Mouse (Mus musculus) adrenal gland, postnatal 10 days (tissue): ENCODE measurements around the gene Apc2. TPM values are rescaled to one million over a fixed set of nuclear protein-coding genes. Genes with fewer than 3 reads are reported as not detected.
"Not testable (repeated sequence)": the region's sequence is repeated elsewhere in the genome, so short reads cannot be mapped to it uniquely, and the experiment has no call there.

Experiments used
- DNase-seq: peaks from one replicate; pipeline ENCODE4 v3.0.0; 2021; ENCODE audit warnings: mixed read lengths
- long read RNA-seq, 2 experiments: library from polyadenylated mRNA; stranded (forward); transcript quantifications; one replicate each; pipeline ENCODE4 v2.0.0; 2021
- total RNA-seq, 2 experiments: library from RNA; stranded (reverse); gene quantifications; 2 replicates each; pipeline ENCODE4 v1.2.3; 2021

The Apc2 gene
- 1 to 10 TPM; 2.7 to 5.6 TPM for total RNA-seq
- long read RNA-seq, experiment 1, partial matches to known transcripts: 0 of 4 reads
- long read RNA-seq, experiment 1, other reads (novel, unspliced or antisense): 4 of 4 reads
- long read RNA-seq, experiment 2: 0 reads

DNA sequence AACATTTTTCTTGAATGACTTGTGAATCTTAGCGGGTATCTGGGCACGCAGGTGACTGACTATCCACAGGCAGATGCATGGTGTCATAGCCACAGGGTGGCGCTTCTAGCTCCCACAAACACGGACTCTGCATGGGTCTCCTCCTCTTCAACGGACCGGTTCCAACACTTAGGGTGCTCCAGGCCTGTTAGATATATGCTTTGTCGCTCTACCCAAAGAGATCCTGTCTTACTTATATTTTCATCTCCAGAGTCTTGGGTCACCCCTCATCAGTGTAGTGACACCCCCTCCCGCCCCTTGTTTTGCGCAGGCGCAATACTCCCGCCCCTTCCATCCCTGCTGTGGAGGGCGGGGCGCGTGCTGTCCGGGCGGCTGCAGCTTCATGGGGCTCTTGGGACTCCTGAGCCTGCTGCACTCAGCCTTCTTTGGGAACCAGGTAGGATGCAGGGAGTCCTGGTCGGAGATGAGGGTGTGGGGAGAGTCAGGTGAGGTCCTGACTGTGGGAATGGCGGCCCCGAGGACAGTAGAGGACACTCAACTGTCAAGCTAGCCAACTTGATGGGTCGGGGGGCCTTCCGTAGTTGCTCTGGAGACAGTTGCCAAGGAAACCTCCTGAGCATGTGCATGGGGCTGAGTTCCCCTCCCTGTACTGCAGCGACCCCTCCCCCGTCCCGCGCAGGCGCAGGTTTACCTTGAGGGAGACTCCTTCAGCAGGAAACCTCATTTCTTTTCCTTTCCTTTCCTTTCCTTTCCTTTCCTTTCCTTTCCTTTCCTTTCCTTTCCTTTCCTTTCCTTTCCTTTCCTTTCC is at the start of gene Apc2:
TSS of gene Apc2 (plus strand) at position 360 of the 808 bp plus-strand sequence.
- DNase-seq: peak; percentile 76

DNA sequence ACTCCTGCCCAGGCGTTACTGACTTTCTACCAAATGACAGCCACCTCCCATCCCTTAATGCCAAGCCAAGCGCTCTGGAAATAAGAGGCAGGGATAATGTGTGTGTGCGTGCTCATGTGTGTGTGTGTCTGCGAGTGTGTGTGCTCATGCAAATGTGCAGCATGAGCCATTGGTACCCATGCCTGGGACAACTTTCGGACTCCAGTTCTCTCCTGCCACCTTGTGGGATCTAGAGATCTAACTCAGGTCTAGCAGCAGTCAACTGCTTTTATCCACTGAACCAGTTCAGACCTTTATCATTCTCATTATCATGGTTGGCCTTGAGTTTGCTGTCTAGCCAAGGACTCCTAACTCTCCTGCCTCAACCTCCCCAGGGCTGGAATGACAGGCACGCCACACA is 47.9 kb upstream of the Apc2 start:
- DNase-seq: no peak

DNA sequence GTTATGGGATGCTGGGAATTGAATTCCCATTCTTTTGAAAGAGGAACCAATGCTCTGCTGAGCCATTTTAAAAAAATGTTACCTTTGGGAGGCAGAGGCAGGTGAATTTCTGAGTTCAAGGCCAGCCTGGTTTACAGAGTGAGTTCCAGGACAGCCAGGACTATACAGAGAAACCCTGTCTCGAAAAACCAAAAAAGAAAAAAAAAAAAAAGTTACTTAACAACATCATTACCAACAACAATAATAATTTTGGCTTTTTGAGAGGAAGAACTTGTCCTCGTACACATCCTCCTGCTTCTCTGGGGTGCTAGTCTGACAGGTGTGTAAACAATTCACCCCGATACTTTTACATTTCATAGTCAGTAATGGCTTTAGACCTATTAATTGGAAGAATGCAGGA is 47.3 kb upstream of the Apc2 start:
- DNase-seq: not testable (repeated sequence)

DNA sequence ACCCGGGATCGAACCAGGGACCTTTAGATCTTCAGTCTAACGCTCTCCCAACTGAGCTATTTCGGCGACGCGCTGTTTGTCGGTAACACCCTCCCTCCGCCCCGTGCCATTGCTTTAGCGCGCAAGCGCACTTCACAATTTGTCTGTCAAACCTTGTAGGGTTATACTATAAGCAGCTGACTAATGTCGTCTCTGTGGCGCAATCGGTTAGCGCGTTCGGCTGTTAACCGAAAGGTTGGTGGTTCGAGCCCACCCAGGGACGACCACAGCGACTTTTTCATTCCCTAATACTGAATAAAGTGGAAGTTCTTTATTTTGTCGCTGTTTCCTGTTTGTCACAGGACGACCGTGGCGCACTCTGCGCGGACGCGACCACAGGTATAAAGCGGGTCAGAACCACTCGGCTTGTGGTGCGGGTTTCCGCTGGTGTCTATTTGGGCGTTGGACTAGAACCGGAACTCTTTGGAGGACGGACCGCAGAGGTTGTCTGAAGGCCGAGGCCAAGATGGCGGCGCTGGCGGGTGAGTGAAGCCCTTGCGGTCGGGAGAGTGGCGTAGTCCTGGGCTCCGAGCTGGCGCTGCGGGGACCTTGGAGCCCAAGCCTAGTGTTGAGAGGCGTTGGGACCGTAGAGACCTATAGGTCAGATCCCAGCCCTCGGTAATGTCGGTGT is 46.7 kb upstream of the Apc2 start, which contains the start of gene Ndufs7:
TSS of gene Ndufs7 (plus strand) at position 151 of the 670 bp plus-strand sequence.
- DNase-seq: peak; percentile 94

DNA sequence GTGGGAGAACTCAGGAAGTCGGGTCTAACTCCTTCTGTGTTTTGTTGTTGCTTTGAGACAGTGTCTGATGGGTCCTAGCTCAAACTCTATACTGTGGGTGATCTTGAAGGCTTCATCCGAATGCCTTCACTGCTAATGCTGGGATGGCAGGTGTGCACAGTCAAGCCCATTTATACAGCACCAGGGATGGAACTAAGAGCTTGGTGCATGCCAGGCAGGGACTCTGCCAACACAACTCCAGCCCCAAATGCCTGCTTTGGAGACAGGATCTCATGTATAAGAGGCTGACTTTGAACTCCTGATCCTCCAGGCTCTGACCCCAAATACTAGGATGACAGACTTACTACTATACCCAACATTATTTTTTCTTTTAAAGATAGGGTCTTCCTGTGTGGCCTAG is 45.7 kb upstream of the Apc2 start:
- DNase-seq: no peak

DNA sequence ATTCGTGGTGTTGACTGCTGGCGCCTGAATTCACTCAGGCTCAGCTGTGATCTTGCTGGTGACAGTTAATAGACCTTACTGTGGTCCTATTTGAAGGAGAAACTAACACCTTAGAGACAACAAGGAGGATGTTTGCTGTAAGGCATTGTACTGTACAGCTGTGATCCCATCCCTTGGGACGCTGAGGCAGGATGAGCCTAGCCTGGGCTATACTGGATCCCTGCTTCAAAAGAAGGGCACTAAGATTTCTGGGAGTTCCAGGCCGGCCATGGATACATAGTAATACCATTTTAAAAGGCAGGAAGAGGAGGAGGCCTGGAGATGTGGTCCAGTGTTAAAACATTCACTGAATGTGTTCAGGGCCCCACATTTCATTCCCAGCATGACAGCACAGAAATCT is 45.2 kb upstream of the Apc2 start:
- no peak for DNase-seq

DNA sequence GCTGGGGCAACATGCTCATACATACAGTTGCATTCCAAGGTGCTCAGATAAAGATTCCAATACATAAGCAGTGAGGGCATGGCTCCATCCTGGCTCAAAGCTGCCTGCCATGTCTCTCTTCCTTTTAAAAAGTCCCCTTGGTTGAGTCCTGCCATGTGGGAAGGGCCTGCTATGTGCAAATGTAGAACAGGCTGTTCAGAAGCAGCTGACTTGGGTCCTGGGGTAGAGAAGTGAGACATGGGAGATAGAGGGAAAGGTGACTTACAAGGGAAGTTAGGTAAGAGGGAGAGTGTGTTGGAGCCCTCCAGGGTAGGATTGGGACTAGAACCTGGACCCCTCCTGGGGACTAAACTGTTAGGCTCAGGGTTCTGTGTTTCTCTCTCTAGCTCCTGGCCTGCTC is 43.8 kb upstream of the Apc2 start:
- no peak for DNase-seq

DNA sequence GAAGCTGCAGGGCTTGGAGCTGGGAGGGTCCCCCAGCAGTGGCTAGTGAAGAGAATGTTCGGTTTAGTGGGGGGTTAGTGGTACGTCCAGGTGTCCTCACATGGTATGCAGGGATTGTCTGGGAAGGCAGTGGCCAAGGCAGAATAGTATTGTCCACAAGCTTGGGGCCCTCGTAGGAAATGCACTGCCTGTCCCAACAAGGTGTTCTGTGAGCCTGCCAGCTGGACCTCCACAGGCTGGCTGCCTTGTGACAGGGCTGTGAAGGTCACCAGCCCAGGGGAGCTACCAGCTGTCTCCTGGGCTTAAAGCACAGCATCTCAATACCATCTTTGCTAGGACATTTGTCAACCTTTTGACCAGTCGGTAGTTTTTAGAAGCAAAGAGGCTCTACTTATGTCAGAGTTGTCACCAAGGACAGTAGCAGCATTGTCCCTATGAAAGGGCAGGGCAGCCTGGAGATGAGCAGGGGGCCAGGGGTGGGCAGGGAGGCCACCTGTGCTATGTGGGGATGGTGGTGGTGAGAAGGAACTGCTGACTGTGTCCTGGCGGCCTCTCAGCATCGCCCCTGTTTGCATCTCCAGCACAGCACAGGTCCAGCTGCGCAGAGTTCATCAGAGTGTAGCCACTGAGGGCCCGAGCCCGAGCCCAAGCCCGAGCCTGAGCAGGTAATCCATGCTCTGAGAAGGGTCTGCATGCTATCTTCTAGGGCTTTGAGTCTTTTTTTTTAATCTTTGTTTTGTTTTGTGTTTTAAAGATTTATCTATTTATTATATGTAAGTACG is 43.1 kb upstream of the Apc2 start:
- no peak for DNase-seq

DNA sequence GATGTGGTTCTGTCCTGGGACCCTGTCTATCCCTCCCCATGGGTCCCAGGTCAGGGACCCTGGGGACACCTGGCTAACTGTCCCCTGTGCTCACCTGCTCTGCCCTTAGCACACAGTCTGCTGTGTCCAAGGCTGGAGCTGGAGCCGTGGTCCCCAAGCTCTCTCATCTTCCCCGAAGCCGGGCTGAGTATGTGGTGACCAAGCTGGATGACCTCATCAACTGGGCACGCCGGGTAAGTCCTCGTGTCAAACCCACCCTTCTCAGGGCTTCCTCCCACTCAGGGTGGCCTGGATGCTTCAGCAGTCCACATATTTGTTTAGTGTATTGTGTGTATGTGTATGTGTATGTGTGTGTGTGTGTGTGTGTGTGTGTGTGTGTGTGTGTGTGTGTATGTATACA is 42.2 kb upstream of the Apc2 start:
- no peak for DNase-seq

DNA sequence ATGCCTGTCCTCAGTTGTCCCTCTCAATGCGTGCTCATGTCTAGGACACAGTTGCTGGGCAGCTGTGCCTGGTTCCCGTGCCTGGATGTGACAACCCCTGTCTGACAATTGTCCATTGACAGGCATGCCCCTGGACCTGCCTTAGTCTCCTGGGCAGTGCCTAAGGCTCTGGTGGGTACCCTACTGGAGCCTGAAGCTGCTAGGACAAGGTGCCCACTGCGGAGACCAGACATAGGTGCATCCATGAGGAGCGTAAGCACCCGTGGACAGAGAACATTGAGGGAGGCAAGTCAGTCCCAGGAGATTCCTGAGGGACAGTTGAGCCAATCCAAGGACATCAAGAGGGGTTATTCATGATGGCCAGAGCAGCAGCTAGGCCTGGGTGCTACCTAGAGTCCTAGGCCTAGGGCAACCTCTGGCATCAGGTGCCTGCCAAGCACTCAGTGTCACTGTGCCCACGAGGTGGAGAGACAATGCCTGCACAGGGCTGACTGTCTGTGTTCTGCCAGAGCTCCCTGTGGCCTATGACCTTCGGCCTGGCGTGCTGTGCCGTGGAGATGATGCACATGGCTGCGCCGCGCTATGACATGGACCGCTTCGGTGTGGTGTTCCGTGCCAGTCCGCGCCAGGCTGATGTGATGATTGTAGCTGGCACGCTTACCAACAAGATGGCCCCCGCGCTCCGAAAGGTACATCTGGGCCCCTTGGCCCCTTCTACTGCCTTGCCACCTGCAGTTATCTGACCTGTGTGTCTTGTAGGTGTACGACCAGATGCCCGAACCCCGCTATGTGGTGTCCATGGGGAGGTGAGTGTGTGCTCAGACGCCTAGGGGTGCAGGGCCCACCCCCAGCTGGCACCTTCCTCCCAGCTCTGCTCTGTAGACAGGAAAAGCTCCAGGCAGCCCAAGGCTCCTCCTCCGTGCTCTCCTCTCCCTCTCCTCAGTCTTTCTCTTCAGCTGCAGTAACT is 41.2 kb upstream of the Apc2 start:
- no peak for DNase-seq

DNA sequence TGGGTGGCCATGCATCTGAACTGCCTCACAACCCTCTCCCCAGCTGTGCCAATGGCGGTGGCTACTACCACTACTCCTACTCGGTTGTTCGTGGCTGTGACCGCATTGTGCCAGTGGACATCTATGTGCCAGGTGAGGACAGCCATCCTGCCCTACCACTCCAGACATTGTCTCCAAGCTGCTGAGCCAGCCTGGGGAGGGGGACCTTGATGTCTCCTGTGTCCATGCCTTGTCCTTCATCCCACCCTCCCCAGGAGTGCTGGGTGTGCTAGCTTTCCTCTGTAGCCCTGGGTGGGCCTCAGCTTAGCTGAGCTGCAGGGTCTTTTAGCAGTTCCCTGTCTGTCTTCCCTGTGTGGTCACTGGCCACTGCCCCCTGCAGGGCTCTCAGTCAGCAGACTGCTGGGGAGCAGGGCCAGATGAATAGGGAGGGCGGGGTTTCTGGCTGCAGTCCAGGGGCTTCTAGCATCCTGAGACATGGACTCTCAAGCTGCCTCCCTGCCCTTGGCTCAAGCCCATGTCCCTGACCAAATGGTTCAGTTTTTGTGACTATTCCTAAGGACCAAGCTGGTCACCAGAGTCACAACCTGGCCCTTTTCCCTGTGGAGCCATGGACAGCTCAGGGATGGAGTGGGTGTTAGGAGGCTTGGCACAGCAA is 39.8 kb upstream of the Apc2 start:
- peak; percentile 83 for DNase-seq

DNA sequence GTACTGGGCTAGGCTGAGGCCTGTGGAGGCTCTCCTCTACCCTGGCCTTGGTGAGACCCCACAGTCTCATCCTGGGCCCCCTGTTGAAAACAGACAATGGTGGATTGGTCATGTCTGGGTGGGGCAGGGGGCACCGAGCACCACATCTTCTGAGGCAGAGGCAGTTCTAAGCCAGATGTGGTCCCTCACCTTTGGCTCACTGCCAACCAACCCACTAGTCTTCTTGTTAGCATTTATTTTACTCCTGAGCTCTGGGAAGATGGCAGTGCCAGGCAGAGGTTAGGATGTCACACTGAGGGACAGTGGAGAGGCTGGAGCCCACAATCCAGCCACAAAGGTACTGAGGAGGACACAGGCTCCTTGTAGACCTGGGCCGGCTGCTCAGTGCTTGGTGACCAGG is 37.8 kb upstream of the Apc2 start:
- no peak for DNase-seq

DNA sequence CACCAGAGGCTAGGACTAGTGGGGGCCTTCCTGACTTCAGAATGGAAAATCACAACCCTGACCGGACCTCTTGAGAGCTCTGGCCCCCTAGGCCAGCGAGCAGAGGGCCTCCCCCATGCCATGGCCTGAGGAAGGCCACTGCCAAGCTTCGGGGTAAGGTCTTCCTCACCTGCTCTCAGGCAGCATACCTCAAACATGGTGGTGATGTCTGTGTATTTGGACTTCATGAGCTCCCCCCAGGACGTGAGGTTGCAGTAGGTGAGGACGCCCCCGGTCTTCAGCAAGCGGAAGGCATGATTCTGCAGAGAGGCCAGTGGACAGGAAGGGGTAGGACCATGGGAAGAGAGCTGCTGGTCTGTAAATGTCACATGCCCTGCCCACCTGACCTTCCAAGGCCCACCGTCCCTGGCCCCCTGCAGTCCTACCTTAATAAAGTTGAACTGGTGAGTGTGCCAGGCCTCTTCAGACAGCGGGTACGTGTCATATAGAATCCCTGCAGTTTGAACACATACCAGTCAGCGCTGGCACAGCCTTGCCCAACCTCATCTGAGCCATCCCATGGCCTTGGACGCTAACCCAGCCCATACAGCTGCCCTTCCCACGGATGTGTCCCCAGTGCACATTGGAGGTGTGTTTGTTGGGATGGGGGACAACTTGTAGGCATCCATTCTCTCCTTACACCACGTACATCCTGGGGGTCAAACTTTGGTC is 36.9 kb upstream of the Apc2 start:
- peak; percentile 58 for DNase-seq

DNA sequence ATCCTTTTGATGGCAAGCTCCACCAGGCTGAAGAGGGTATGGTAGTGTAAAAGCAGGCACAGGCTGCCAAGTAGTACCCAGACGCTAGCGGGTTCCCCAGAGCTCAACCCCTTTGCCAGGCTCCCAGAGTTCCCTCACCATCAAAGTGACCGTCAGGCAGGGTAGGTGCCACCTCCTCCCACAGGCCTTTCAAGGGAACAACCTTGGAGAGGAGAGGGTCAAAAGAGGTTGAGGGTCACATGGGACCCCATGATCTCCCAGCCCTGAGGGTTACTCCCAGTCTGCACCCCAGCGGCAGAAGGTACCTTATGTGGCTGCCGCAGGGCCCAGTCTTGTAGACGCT is 36.3 kb upstream of the Apc2 start:
- DNase-seq: peak; percentile 54

DNA sequence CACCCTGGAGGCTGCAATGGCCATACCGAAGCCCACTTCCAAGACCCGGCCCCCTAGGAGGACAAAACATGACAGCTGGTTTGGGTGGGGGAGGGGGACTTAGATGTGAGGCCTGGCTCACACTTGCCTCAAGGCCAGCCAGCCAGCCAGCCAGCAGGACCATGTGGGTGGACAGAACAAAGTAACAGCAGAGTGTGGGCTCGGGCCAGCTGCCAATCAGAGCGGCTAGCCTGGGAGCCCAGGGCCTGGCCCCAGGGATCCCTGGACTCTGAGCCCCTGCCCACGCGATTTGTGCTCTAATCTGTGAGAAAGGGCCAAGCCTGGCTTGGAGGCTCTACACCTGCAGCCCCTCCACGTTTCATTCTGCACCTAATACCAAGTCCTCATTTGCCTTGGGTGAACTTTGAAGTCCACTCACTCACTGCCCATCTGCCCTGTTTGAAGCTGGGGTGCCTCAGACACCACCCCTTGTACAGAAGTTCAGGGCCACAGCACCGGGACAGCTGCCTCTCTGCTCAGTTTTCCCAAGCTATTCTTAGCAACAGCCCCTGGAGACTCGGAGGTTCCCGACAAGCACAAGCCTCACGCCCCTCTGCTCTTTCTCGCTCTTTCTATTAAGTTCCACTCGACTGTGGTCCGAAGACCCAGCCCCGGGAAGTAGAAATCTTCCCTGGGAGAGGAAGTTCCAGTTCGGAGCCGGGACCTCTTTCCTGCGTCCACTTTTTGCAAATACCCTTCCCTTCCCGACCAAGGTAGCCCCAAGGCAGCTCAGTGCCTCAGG is 35.7 kb upstream of the Apc2 start:
- peak; percentile 86 for DNase-seq

DNA sequence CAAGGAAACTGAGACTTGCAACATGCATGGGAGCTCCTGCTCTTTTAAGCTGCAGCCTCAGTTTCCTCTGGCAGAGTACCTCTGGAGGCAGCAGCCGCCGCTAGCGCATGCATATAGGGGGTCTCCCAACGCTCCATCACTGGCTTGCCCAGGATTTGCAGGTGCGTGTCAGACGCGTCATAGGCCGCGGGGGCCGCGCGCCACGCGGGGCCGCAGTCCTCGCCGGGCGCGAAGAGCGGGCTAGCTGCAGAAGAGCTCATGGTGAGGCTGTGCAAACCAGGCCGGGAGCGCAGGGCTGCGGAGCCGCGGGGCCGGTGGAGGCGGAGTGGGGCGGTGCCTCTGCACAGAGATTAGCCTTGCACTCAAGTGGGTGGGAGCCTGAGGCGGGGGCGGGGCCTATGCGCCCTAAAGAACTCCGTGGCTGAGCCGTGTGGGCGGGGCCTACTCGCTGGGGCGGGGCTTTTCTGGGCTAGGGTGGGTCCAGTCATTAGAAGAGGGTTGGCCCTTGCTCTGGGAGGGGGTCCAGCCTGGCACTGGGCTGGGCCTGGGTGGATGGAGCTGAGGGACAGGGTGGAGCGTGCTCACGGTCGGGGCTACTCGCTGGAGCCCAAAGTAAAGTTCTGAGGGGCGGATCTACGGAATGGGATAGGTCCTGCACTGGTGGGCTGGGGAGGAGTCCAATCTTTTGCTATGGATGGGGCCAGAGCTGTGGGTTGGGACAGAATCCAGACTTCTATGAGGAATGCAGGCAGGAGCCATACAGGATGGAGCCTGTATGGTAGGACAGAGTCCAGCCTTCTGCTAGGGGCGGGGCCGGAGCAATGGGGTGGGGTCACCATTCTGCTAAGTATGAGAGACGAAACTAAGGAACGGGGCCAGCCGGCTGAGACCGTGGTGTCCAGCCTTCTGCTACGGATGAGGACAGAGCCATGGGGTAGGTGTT is 34.9 kb upstream of the Apc2 start, which contains the start of the genes Gamt and Dazap1:
TSS of gene Gamt (minus strand) at position 371 of the 943 bp plus-strand sequence.
TSS of gene Dazap1 (plus strand) at position 845 of the 943 bp plus-strand sequence.
- DNase-seq: peak; percentile 99

DNA sequence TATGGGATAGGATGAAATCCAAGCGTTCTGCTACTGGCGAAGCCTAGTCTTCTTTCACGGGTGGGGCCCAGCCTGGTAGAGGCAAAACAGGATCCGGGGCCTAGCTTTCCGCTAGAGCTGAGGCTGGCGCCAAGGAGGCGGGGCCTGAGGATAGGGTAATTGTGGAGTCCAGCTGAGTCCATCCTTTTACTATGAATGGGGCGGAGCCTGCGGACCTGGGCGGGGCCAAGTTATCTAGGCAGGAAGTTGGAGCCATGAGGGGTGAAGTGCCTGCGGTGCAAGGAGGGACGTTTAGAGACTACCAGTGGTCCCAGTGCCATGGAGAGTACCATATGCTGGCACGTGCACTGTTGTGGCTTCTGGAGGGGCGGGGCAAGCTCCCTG is 34.2 kb upstream of the Apc2 start:
- DNase-seq: peak; percentile 98

DNA sequence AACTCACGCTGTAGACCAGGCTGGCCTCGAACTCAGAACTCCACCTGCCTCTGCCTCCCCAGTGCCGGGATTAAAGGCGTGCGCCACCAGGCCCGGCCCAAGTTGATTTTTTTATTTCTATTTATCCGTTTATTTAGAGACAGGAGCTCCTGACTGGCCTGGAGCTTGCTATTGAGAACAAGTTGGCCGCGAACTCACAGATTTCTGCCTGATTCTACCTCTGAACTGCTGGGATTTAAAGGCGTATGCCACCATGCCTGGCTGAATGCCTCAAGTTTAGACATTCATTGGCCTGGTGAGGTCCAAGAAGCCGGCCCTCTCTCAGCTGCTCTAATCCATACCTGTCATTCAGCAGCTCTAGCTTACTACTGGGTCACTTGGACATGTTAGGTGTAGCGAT is 33.6 kb upstream of the Apc2 start:
- no peak for DNase-seq
